Mouse (Mus musculus): ENCODE data around the gene Kif22. TPM values are rescaled to one million over a fixed set of nuclear protein-coding genes. Genes with fewer than 3 reads are reported as not detected.

Kif22 gene
- polyA plus RNA-seq, 1 experiment, result 37.4 TPM

DNA sequence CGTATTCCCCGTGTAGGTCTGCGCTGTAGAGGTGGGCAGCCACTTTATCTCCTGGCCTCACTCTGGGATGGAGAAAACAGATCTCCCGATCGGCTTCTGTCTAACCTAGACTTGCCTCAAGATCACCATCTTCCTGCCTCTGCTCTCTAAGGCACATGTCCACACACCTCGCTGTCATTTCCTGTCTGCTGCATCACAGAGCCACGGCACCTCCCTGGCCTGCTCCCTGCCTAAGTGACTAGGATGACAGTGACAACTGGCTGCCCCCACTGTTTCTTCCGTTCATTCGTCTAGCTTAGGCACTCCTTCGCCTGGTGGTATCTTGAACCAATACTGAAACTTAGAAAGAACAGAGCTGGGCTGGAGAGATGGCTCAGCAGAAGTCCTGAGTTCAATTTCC is 42.7 kb downstream of the Kif22 start:
- H3K4me1 ChIP-seq (ENCODE audit: control insufficient read depth, insufficient read depth, low read length), result no peaks in the 10 kb centered on the region
- H3K4me3 ChIP-seq (ENCODE audit: insufficient read depth, low read length), result no peak overlapping the region

DNA sequence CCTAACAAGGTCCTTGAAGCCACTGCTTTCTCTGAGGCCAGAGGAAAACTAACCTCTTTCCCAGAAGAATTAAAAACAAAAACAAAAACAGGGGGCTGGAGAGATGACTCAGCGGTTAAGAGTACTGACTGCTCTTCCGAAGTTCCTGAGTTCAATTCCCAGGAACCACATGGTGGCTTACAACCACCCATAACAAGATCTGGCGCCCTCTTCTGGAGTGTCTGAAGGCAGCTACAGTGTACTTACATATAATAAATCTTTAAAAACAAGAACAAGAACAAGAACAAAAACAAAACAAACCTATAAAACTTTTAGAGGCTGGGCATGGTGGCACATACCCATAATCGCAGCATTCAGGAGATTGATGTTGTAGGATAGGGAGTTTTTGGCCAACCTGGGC is 45.8 kb downstream of the Kif22 start:
- TF ChIP-seq CTCF (IDR thresholded peaks at IDR 0.05; ENCODE audit: borderline replicate concordance, insufficient read depth, low read length) (no peak), POLR2A (IDR thresholded peaks at IDR 0.05; ENCODE audit: low read depth, low read length) (no peak)

More for the DNA sequence above, 42.7 kb downstream of the Kif22 start:
- TF ChIP-seq CTCF (IDR thresholded peaks at IDR 0.05; ENCODE audit: borderline replicate concordance, insufficient read depth, low read length) (no peak), POLR2A (IDR thresholded peaks at IDR 0.05; ENCODE audit: low read depth, low read length) (no peak)
- H3K27ac ChIP-seq (ENCODE audit: insufficient read depth, low read length), result no peak overlapping the region

DNA sequence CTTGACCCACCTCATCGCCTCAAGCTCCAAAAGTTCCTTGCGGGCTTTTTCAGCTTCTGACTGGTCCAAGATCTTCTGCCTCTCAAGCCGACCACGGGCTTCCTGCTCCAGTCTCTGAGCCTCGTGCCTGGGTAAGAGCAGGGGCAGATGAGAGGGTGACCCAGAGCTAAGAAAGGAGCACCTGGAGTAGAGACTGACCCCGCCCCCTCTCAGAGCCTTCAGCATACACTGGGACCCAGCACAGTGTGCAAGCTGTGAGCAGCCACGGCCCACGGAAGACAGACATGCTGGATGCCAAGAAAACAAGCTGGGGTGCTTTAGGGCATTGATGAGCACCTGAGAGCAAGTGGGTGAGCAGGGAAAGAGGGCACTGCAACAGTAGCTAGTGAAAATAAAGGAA is 53.5 kb downstream of the Kif22 start:
- Histone ChIP-seq H3K27ac (ENCODE audit: insufficient read depth, low read length) (no peak overlapping the region), H3K4me3 (ENCODE audit: insufficient read depth, low read length) (no peak overlapping the region), H3K4me1 (ENCODE audit: control insufficient read depth, insufficient read depth, low read length) (no peaks in the 10 kb centered on the region)
- TF ChIP-seq CTCF (IDR thresholded peaks at IDR 0.05; ENCODE audit: borderline replicate concordance, insufficient read depth, low read length) (no peak), POLR2A (IDR thresholded peaks at IDR 0.05; ENCODE audit: low read depth, low read length) (no peak)

More for the DNA sequence above, 45.8 kb downstream of the Kif22 start:
- Histone ChIP-seq H3K4me1 (ENCODE audit: control insufficient read depth, insufficient read depth, low read length) (no peaks in the 10 kb centered on the region), H3K4me3 (ENCODE audit: insufficient read depth, low read length) (no peak overlapping the region), H3K27ac (ENCODE audit: insufficient read depth, low read length) (no peak overlapping the region)

DNA sequence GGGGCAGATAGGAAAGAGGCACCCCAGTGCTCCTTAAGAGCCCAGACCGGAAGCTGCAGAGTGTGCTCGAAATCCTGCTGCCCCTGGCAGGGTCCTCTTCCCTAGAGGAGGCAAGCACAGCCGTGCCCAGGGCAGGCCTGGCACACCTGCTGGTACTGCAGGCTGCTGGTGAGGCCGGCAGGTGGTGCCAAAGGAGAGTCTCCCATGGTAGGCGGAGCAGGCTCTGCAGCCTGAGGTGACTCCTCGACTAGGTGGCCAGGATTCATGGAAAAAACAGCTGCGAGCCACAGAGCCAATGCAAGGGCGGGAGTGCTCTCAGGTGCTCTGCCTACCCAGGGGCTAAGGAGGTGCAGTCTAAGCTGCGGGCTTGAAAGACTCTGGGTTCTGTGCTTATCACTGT is 56.0 kb downstream of the Kif22 start:
- peak; percentile 43; the same call in 1 of the 2 replicates for TF ChIP-seq CTCF (IDR thresholded peaks at IDR 0.05; ENCODE audit: borderline replicate concordance, insufficient read depth, low read length)
- TF ChIP-seq POLR2A (IDR thresholded peaks at IDR 0.05; ENCODE audit: low read depth, low read length), result no peak
- Histone ChIP-seq H3K4me1 (ENCODE audit: control insufficient read depth, insufficient read depth, low read length) (no peaks in the 10 kb centered on the region), H3K4me3 (ENCODE audit: insufficient read depth, low read length) (no peak overlapping the region), H3K27ac (ENCODE audit: insufficient read depth, low read length) (no peak overlapping the region)

DNA sequence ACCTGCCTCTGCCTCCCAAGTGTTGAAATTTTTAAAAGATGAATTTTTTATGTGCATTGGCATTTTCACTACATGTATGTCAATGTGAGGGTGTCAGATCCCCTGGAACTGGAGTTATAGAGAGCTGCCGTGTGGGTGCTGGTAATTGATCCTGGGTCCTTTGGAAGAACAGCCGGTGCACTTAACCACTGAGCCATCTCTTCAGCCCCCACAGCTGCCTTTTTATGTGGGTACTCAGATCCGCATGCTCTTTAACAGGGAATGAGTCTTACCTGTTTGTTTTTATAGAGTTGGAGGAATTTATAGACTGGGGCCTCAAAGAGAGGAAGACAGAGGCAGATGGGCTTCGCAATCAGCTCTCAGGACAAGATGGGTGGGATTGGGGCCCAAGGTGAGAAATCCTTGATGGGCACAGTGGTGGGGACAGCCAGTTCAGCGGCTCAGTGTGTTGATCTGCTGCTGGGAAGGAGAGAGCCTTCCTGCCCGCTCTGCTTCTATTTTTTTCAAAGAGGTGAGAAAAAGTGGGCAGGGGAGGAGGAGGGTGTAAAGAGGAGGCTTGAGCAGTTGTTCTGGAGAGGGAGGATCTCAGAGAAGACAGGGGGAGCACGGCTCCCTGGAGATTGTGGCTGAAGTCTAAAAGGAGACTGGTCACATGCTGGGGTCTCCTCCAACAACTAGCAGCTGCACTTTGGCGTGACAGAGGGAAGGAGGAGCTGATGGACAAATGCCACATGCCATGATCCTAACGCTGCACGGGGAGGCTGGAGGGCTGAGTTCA is 57.4 kb downstream of the Kif22 start:
- H3K27ac ChIP-seq (ENCODE audit: insufficient read depth, low read length), result no peak overlapping the region
- no peaks in the 10 kb centered on the region for H3K4me1 ChIP-seq (ENCODE audit: control insufficient read depth, insufficient read depth, low read length)
- H3K4me3 ChIP-seq (ENCODE audit: insufficient read depth, low read length), result no peak overlapping the region
- TF ChIP-seq CTCF (IDR thresholded peaks at IDR 0.05; ENCODE audit: borderline replicate concordance, insufficient read depth, low read length), result no peak
- no peak for TF ChIP-seq POLR2A (IDR thresholded peaks at IDR 0.05; ENCODE audit: low read depth, low read length)

DNA sequence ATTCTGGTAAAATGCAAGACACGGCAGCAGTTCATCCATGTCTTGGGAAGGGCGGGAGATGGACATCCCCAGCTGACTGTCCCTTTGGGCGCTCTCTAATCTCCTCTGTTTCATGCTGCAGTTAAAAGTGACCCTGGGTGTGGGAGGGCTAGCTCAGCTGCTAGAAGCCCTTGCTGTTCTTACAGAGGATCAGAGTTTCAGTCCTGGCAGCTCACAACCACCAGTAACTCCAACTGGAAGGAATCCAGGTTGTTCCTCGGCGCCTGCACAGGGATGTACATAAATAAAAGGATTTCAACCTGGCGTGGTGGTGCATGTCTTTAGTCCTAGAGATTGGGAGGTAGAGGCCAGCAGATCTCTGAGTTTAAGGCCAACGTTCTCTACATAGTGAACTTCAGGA is 59.2 kb downstream of the Kif22 start:
- H3K27ac ChIP-seq (ENCODE audit: insufficient read depth, low read length), result no peak overlapping the region
- H3K4me1 ChIP-seq (ENCODE audit: control insufficient read depth, insufficient read depth, low read length), result no peaks in the 10 kb centered on the region
- H3K4me3 ChIP-seq (ENCODE audit: insufficient read depth, low read length), result no peak overlapping the region
- TF ChIP-seq POLR2A (IDR thresholded peaks at IDR 0.05; ENCODE audit: low read depth, low read length) (no peak), CTCF (IDR thresholded peaks at IDR 0.05; ENCODE audit: borderline replicate concordance, insufficient read depth, low read length) (no peak)

DNA sequence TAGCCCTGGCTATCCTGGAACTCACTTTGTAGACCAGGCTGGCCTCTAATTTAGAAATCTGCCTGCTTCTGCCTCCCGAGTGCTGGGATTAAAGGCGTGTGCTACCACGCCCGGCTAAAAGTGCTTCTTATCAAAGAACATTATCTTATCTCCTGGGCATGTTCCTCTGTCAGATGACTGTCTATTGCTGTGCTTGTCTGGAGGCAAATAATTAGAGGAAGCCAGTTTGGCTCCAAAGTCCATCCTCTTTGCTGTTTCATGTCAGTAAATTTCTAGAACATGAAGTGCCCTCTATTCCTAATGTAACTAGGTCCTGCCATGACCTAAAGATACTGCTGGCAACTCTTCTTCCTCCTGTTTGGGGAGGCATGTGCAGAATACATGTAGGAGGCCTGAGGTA is 60.2 kb downstream of the Kif22 start:
- Histone ChIP-seq H3K4me3 (ENCODE audit: insufficient read depth, low read length) (no peak overlapping the region), H3K4me1 (ENCODE audit: control insufficient read depth, insufficient read depth, low read length) (no peaks in the 10 kb centered on the region), H3K27ac (ENCODE audit: insufficient read depth, low read length) (no peak overlapping the region)
- TF ChIP-seq POLR2A (IDR thresholded peaks at IDR 0.05; ENCODE audit: low read depth, low read length) (no peak), CTCF (IDR thresholded peaks at IDR 0.05; ENCODE audit: borderline replicate concordance, insufficient read depth, low read length) (no peak)

DNA sequence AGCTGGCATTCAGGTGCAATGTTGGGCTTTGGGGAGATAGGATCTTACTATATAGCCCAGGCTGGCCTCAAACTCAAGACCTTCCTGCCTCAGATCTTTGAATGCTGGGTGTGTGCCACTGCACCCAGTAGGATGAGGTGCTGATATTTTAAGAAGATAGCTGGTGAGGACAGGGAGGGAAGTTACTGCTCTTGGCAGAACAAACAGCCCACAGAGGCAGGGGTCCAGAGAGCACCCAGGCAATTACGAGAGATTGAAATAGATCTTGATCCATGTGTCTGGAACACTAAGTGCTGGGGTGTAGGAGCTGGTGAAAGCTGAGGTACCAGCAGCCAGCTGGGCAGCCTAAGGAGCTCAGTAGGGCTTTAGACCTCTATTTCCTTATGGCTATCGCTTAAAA is 60.7 kb downstream of the Kif22 start:
- H3K4me3 ChIP-seq (ENCODE audit: insufficient read depth, low read length), result no peak overlapping the region

DNA sequence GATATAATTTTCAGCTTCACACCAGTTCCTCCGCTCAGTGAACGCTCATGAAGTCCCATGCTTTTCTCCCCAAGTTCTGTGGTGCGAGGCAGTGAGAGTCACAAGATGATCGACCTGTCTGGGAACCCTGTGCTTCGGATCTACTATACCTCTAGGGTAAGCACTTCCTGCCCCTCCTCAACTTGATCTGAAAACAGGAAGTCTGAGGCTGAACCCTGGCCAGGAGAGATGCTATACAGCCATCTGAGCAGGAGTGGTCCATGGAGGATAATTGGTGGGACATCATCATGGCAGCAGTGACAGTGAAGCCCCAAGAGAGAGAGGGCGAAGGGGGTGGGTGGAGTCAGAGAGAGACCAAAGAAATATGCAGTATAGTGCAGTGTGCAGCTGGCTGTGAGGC is 63.4 kb downstream of the Kif22 start:
- Histone ChIP-seq H3K27ac (ENCODE audit: insufficient read depth, low read length) (no peak overlapping the region), H3K4me1 (ENCODE audit: control insufficient read depth, insufficient read depth, low read length) (no peaks in the 10 kb centered on the region), H3K4me3 (ENCODE audit: insufficient read depth, low read length) (no peak overlapping the region)
- no peak for TF ChIP-seq CTCF (IDR thresholded peaks at IDR 0.05; ENCODE audit: borderline replicate concordance, insufficient read depth, low read length)
- TF ChIP-seq POLR2A (IDR thresholded peaks at IDR 0.05; ENCODE audit: low read depth, low read length), result no peak

More for the DNA sequence above, 60.7 kb downstream of the Kif22 start:
- no peak overlapping the region for H3K27ac ChIP-seq (ENCODE audit: insufficient read depth, low read length)
- no peak for TF ChIP-seq POLR2A (IDR thresholded peaks at IDR 0.05; ENCODE audit: low read depth, low read length)
- TF ChIP-seq CTCF (IDR thresholded peaks at IDR 0.05; ENCODE audit: borderline replicate concordance, insufficient read depth, low read length), result no peak
- no peaks in the 10 kb centered on the region for H3K4me1 ChIP-seq (ENCODE audit: control insufficient read depth, insufficient read depth, low read length)

Other genes starting within 250 kb of the Kif22 start
- gene Ppp4c, start 250.0 kb downstream of the Kif22 start, polyA plus RNA-seq (2011; ENCODE audit: insufficient read length, low read depth, missing spikeins), result 106 and 118 TPM in 2 replicates
- 0.37 and 1.2 TPM in 2 replicates for gene Fam57b, start 244.8 kb downstream of the Kif22 start, polyA plus RNA-seq (2011; ENCODE audit: insufficient read length, low read depth, missing spikeins)
- gene 4930451I11Rik, start 210.8 kb downstream of the Kif22 start, polyA plus RNA-seq (2011; ENCODE audit: insufficient read length, low read depth, missing spikeins), result not detected in 2 replicates
- not detected in 2 replicates for gene Doc2a, start 195.1 kb downstream of the Kif22 start, polyA plus RNA-seq (2011; ENCODE audit: insufficient read length, low read depth, missing spikeins)
- gene Hirip3, start 180.5 kb downstream of the Kif22 start, polyA plus RNA-seq (2011; ENCODE audit: insufficient read length, low read depth, missing spikeins), result 20.5 and 40.2 TPM in 2 replicates
- gene Ino80e, start 180.1 kb downstream of the Kif22 start, polyA plus RNA-seq (2011; ENCODE audit: insufficient read length, low read depth, missing spikeins), result 54.0 and 63.0 TPM in 2 replicates
- 42.0 and 45.4 TPM in 2 replicates for gene Taok2, start 157.8 kb downstream of the Kif22 start, polyA plus RNA-seq (2011; ENCODE audit: insufficient read length, low read depth, missing spikeins)
- gene Tmem219, start 119.6 kb downstream of the Kif22 start, polyA plus RNA-seq (2011; ENCODE audit: insufficient read length, low read depth, missing spikeins), result 30.7 and 33.6 TPM in 2 replicates
- 9.0 and 9.1 TPM in 2 replicates for gene Kctd13, start 113.6 kb downstream of the Kif22 start, polyA plus RNA-seq (2011; ENCODE audit: insufficient read length, low read depth, missing spikeins)
- 0.30 TPM in 1 of 2 replicates, not detected in the other for gene Asphd1, start 92.9 kb downstream of the Kif22 start, polyA plus RNA-seq (2011; ENCODE audit: insufficient read length, low read depth, missing spikeins)
- gene Sez6l2, start 91.9 kb downstream of the Kif22 start, polyA plus RNA-seq (2011; ENCODE audit: insufficient read length, low read depth, missing spikeins), result not detected in 2 replicates
- gene Cdipt, start 66.6 kb downstream of the Kif22 start, polyA plus RNA-seq (2011; ENCODE audit: insufficient read length, low read depth, missing spikeins), result 134 and 139 TPM in 2 replicates
- 1.7 TPM in 1 of 2 replicates, not detected in the other for gene Cdiptos, start 66.4 kb downstream of the Kif22 start, polyA plus RNA-seq (2011; ENCODE audit: insufficient read length, low read depth, missing spikeins)
- 32.2 and 47.6 TPM in 2 replicates for gene Mvp, start 27.9 kb downstream of the Kif22 start, polyA plus RNA-seq (2011; ENCODE audit: insufficient read length, low read depth, missing spikeins)
- gene Pagr1b, start 26.0 kb downstream of the Kif22 start, polyA plus RNA-seq (2011; ENCODE audit: insufficient read length, low read depth, missing spikeins), result 21.7 and 25.6 TPM in 2 replicates
- 14.0 and 14.3 TPM in 2 replicates for gene Pagr1a, start 25.1 kb downstream of the Kif22 start, polyA plus RNA-seq (2011; ENCODE audit: insufficient read length, low read depth, missing spikeins)
- gene Gm42742, start 21.4 kb downstream of the Kif22 start, polyA plus RNA-seq (2011; ENCODE audit: insufficient read length, low read depth, missing spikeins), result 13.5 and 15.7 TPM in 2 replicates
- 3.1 and 15.3 TPM in 2 replicates for gene Prrt2, start 21.3 kb downstream of the Kif22 start, polyA plus RNA-seq (2011; ENCODE audit: insufficient read length, low read depth, missing spikeins)
- 86.9 and 127 TPM in 2 replicates for gene Maz, start 15.4 kb downstream of the Kif22 start, polyA plus RNA-seq (2011; ENCODE audit: insufficient read length, low read depth, missing spikeins)
- gene Zg16, start 44.9 kb upstream of the Kif22 start, polyA plus RNA-seq (2011; ENCODE audit: insufficient read length, low read depth, missing spikeins), result not detected in 2 replicates
- 0.42 and 1.1 TPM in 2 replicates for gene AI467606, start 48.9 kb upstream of the Kif22 start, polyA plus RNA-seq (2011; ENCODE audit: insufficient read length, low read depth, missing spikeins)
- gene Qprt, start 79.8 kb upstream of the Kif22 start, polyA plus RNA-seq (2011; ENCODE audit: insufficient read length, low read depth, missing spikeins), result 0.25 TPM in 1 of 2 replicates, not detected in the other
- not detected in 2 replicates for gene Spn, start 95.4 kb upstream of the Kif22 start, polyA plus RNA-seq (2011; ENCODE audit: insufficient read length, low read depth, missing spikeins)
- 66.3 and 74.3 TPM in 2 replicates for gene Cd2bp2, start 153.6 kb upstream of the Kif22 start, polyA plus RNA-seq (2011; ENCODE audit: insufficient read length, low read depth, missing spikeins)
- 37.0 and 37.5 TPM in 2 replicates for gene Tbc1d10b, start 166.0 kb upstream of the Kif22 start, polyA plus RNA-seq (2011; ENCODE audit: insufficient read length, low read depth, missing spikeins)
- gene Mylpf, start 166.4 kb upstream of the Kif22 start, polyA plus RNA-seq (2011; ENCODE audit: insufficient read length, low read depth, missing spikeins), result 1.4 and 1.7 TPM in 2 replicates
- 11.0 and 12.4 TPM in 2 replicates for gene Zfp553, start 190.6 kb upstream of the Kif22 start, polyA plus RNA-seq (2011; ENCODE audit: insufficient read length, low read depth, missing spikeins)
- gene Sept1, start 190.7 kb upstream of the Kif22 start, polyA plus RNA-seq (2011; ENCODE audit: insufficient read length, low read depth, missing spikeins), result 3.9 and 4.2 TPM in 2 replicates
- gene Zfp771, start 201.8 kb upstream of the Kif22 start, polyA plus RNA-seq (2011; ENCODE audit: insufficient read length, low read depth, missing spikeins), result 21.3 and 24.3 TPM in 2 replicates
- gene Dctpp1, start 218.2 kb upstream of the Kif22 start, polyA plus RNA-seq (2011; ENCODE audit: insufficient read length, low read depth, missing spikeins), result 29.0 and 30.6 TPM in 2 replicates
- 25.9 and 29.4 TPM in 2 replicates for gene Sephs2, start 231.6 kb upstream of the Kif22 start, polyA plus RNA-seq (2011; ENCODE audit: insufficient read length, low read depth, missing spikeins)